Mouse (Mus musculus): Measurements from ENCODE around the gene Eef1akmt2. TPM values are rescaled to one million over a fixed set of nuclear protein-coding genes. Genes with fewer than 3 reads are reported as not detected.
A peak's percentile ranks its signal among the peaks of the same experiment; 100 is the strongest.

The Eef1akmt2 gene
- polyA plus RNA-seq, 1 experiment = 7.8 TPM

DNA sequence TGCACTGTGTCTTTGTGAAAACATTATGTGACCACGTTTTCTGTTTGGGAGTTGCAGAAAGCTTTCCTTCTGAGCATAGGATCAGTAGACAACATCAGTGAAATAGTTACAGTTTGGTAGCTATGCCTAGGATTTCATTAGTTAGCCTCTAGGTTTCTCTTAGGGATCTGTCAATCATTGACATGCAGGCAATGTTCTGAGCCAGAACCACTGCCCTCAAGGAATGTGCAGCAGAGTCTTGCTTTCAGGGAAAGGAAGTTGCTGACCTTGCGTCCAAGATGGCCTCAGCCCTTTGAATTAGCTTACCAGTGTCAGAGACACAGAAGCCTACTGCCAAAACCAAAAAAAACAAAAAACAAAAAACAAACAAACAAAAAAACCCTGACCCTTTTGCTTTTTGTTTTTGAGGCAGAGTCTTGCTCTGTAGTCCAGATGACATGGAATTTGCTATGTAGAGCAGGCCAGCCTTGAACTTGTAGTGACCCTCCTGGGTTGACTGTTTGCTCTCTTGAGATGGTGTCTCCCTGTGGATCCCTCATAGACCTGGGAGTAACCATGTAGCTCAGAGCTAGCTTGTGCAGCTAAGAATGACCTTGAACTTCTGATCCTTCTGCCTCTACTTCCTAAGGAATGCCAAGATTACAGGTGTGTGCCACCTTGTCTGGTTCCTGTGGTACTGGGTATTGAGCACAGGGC, 23.1 kb upstream of the Eef1akmt2 start:
- WGBS = 90% methylated on average over 2 of the region's 2 CpGs
- no peak for DNase-seq

DNA sequence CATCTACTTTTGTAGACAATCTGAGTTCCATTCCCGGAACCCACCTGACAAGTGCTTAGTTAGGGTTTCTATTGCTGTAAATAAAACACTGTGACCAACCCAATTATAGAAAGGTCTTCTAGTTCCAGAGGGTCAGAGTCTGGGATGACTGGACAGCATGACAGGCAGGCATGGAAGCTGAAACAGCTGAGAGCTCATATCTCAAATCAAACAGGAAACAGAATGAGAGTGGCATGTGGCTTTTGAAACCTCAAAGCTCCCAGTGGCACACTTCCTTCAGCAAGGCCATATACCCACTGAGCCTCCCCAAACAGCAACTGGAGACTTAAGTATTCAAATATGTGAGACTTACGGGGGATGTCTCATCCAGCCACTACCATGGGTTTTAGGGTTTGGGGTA, 20.6 kb upstream of the Eef1akmt2 start:
- 91% methylated on average over 2 of the region's 2 CpGs for WGBS
- H3K4me3 ChIP-seq (replicated peaks; ENCODE audit: extremely low read depth, low read depth, low read length) = no peak overlapping the region
- H3K4me1 ChIP-seq (ENCODE audit: control insufficient read depth, insufficient read depth, low read length) = no peaks in the 10 kb centered on the region
- TF ChIP-seq CTCF (IDR thresholded peaks at IDR 0.05; ENCODE audit: insufficient read depth, low read length) = no peak
- no peak for TF ChIP-seq POLR2A (IDR thresholded peaks at IDR 0.05; ENCODE audit: borderline replicate concordance, extremely low read depth, low read depth, low read length)
- no peak for DNase-seq

More for the DNA sequence above, 23.1 kb upstream of the Eef1akmt2 start:
- Histone ChIP-seq H3K4me1 (ENCODE audit: control insufficient read depth, insufficient read depth, low read length) (no peaks in the 10 kb centered on the region), H3K4me3 (replicated peaks; ENCODE audit: extremely low read depth, low read depth, low read length) (no peak overlapping the region)
- no peak for TF ChIP-seq CTCF (IDR thresholded peaks at IDR 0.05; ENCODE audit: insufficient read depth, low read length)

DNA sequence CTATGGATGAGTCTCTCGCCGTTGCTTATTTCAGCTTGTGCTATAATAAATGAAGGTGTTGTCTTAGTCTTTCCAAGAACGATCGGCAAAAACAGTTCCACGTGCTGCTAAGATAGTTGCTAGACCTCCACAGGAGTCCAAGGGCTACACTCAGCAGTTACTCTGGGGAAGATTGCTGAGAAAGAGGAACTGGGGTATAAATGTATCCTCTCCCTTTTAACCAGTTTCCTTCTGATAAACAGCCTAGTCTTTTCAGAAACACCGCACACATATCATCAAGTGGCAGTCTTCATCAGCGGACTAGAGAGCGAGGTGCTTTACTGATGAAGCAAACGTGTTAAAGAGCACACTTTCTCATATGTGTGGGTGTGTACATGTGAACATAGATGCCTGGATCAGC, 13.8 kb upstream of the Eef1akmt2 start:
- TF ChIP-seq POLR2A (IDR thresholded peaks at IDR 0.05; ENCODE audit: borderline replicate concordance, extremely low read depth, low read depth, low read length) = no peak
- TF ChIP-seq CTCF (IDR thresholded peaks at IDR 0.05; ENCODE audit: insufficient read depth, low read length) = no peak
- H3K4me3 ChIP-seq (replicated peaks; ENCODE audit: extremely low read depth, low read depth, low read length) = no peak overlapping the region
- H3K4me1 ChIP-seq (ENCODE audit: control insufficient read depth, insufficient read depth, low read length) = no peaks in the 10 kb centered on the region
- WGBS = 86% methylated on average over 9 of the region's 9 CpGs
- DNase-seq = no peak

DNA sequence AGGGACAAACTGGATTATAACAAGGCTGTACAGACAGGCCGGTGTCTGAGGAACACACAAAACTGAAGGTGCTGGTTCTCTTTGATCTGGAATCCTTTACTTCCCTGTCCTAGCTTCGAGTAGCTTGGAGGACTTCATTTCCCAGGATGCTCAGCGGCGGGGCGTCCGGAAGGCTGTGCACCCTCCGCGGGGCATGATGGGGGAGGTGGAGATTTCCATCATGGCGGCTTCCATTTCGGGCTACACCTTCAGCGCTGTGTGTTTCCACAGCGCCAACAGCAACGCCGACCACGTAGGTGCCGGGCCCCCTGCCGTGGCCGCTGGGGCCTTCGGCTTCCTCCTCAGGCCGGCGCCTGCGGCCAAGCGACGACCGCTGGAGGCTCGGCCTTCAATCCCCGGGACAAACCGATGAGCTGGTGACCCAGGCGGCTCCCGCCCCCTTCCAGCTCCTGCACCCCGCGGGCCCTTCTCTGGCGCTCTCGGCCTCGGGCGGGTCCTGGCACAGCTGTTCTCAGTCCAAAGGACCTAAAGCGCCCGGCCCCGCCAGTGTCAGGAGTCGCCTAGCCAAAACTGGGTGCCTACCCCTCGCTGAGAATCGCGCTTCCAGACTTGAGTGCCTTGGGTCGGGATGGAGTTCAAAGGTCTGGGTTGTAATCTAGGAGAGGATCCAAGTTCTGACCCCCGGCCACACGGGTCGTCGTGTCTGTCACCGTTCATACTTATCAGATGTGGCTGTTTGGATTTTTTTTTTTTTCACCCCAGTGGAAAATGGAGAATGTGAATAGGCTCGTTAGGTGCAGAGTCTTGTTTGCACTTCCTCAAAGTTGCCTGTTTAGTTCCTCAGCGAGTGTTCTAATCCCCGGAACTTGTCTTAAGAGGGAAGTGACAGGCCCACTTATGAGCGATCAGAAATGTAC, 6.8 kb upstream of the Eef1akmt2 start, which contains the start of gene Abraxas2:
Abraxas2 (plus strand) TSS at position 184 of the 917 bp plus-strand sequence.
- under 1% methylated on average over 53 of the region's 53 CpGs for WGBS
- H3K4me3 ChIP-seq (replicated peaks; ENCODE audit: extremely low read depth, low read depth, low read length) = peak within 1 kb of the TSS; percentile 75
- peak; percentile 90 for DNase-seq
- H3K4me1 ChIP-seq (ENCODE audit: control insufficient read depth, insufficient read depth, low read length) = peaks cover 4% of the 10 kb centered on the region; the same call in 1 of the 2 replicates
- TF ChIP-seq POLR2A (IDR thresholded peaks at IDR 0.05; ENCODE audit: borderline replicate concordance, extremely low read depth, low read depth, low read length) (peak; percentile 45; the same call in 1 of the 2 replicates), CTCF (IDR thresholded peaks at IDR 0.05; ENCODE audit: insufficient read depth, low read length) (no peak)

DNA sequence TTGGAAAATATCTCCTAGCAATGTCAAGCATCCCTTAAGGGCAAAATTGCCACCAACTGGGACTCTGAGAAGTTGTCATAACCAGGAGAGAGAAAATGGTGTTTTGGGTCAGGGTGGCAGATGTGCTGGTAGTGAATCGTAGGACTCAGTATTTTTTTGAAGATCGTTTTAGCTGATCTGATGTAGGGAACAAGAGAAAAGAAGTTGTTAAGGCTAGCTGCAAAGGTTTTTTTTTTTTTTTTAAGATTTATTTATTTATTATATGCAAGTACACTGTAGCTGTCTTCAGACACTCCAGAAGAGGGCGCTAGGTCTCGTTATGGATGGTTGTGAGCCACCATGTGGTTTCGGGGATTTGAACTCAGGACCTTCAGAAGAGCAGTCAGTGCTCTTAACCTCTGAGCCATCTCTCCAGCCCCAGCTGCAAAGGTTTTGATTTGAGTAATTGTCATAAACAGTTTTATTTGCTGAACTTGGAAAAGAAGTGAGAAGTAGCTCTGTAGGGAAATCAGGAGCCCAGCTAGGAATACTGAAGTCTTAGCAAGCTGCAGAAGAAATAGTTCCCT, 5.7 kb upstream of the Eef1akmt2 start:
- TF ChIP-seq CTCF (IDR thresholded peaks at IDR 0.05; ENCODE audit: insufficient read depth, low read length) (no peak), POLR2A (IDR thresholded peaks at IDR 0.05; ENCODE audit: borderline replicate concordance, extremely low read depth, low read depth, low read length) (no peak)
- DNase-seq = no peak
- WGBS = 66% methylated on average over 5 of the region's 5 CpGs
- Histone ChIP-seq H3K4me3 (replicated peaks; ENCODE audit: extremely low read depth, low read depth, low read length) (no peak overlapping the region), H3K4me1 (ENCODE audit: control insufficient read depth, insufficient read depth, low read length) (peaks cover 4% of the 10 kb centered on the region; the same call in 1 of the 2 replicates)

DNA sequence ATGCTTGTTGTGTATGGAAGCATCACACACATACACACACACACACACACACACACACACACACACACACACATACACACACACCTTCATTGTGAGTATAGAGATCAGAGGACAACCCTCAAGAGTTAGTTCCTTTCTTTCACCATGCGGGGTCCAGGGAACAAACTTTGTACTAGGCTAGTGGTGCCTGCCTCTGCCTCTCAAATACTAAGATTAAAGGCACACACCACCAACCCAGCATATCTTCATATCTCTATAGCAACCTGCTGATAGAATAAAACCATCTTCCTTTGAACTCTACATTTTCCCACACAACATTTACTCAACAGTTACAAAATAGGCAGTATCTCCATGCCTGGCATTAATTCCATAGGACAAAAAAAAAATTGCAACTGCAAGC, 3.6 kb upstream of the Eef1akmt2 start:
- H3K4me1 ChIP-seq (ENCODE audit: control insufficient read depth, insufficient read depth, low read length) = peaks cover 4% of the 10 kb centered on the region; the same call in 1 of the 2 replicates

DNA sequence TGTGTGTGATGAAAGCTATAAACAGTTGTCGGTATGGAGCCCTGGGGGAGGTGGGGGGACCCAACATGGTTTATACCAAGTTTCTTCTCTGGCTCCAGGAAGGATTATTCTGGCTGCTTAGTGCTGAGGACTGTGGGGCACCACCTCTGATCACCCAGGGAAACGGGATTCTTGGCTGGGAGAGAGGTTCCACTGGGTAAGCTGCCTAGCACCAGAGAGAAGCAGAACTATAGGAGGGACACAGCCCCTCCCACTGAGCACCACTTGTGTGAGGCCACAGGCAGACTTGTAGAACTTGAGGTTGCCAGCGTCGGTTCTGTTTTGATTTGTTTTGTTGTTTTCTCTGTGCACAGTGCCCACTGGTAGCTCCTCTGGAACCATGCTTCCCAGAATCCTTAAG, 1.5 kb upstream of the Eef1akmt2 start:
- DNase-seq = no peak
- H3K4me3 ChIP-seq (replicated peaks; ENCODE audit: extremely low read depth, low read depth, low read length) = no peak overlapping the region
- H3K4me1 ChIP-seq (ENCODE audit: control insufficient read depth, insufficient read depth, low read length) = peaks cover 4% of the 10 kb centered on the region; the same call in 1 of the 2 replicates
- WGBS = 63% methylated on average over 4 of the region's 4 CpGs
- TF ChIP-seq CTCF (IDR thresholded peaks at IDR 0.05; ENCODE audit: insufficient read depth, low read length) (no peak), POLR2A (IDR thresholded peaks at IDR 0.05; ENCODE audit: borderline replicate concordance, extremely low read depth, low read depth, low read length) (no peak)

More for the DNA sequence above, 3.6 kb upstream of the Eef1akmt2 start:
- H3K4me3 ChIP-seq (replicated peaks; ENCODE audit: extremely low read depth, low read depth, low read length) = no peak overlapping the region
- 88% methylated on average over 1 of the region's 1 CpGs for WGBS
- no peak for DNase-seq
- no peak for TF ChIP-seq CTCF (IDR thresholded peaks at IDR 0.05; ENCODE audit: insufficient read depth, low read length)
- no peak for TF ChIP-seq POLR2A (IDR thresholded peaks at IDR 0.05; ENCODE audit: borderline replicate concordance, extremely low read depth, low read depth, low read length)

DNA sequence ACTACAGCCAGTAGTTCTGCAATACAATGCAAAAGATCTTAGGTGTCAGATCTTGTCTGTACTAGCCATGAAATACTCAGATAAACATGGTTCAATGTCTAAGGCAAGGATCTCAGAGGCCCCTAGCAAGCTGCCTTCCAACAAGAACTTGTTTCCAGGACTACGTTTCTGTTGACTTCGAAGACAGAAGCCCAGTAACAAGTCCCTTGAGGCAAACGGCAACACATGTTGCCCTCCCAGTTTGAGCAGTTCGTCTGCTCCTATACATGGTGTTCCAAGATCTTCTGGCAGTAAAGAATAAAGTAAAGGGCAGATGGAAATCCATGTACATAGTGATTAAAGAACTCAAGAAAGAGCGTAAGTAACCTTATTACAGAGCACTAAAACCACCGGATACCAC, 888 bp upstream of the Eef1akmt2 start:
- H3K4me3 ChIP-seq (replicated peaks; ENCODE audit: extremely low read depth, low read depth, low read length) = no peak overlapping the region
- WGBS = 88% methylated on average over 6 of the region's 6 CpGs
- H3K4me1 ChIP-seq (ENCODE audit: control insufficient read depth, insufficient read depth, low read length) = no peaks in the 10 kb centered on the region
- TF ChIP-seq CTCF (IDR thresholded peaks at IDR 0.05; ENCODE audit: insufficient read depth, low read length) (no peak), POLR2A (IDR thresholded peaks at IDR 0.05; ENCODE audit: borderline replicate concordance, extremely low read depth, low read depth, low read length) (no peak)
- DNase-seq = no peak

DNA sequence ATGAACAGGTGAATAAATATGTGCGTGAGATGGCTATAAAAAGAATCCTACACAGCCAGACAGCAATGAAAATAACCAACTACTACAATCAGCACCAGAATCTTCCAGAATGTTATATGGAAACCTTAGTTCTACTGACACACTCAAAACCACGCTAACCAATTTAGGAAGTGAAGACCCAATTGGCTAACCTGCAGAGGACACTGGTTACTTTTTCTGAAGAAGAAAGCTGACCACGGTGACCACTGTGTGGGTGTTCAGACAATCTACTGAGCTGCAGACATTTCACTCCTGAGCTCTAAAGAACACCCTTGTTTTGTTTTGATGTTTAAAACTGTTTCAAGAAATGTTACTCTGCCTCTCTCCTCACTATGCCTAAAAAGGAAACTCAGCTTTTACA, 9.3 kb downstream of the Eef1akmt2 start:
- TF ChIP-seq CTCF (IDR thresholded peaks at IDR 0.05; ENCODE audit: insufficient read depth, low read length) (no peak), POLR2A (IDR thresholded peaks at IDR 0.05; ENCODE audit: borderline replicate concordance, extremely low read depth, low read depth, low read length) (no peak)
- H3K4me3 ChIP-seq (replicated peaks; ENCODE audit: extremely low read depth, low read depth, low read length) = no peak overlapping the region
- no peak for DNase-seq
- WGBS = 91% methylated on average over 3 of the region's 3 CpGs
- H3K4me1 ChIP-seq (ENCODE audit: control insufficient read depth, insufficient read depth, low read length) = no peaks in the 10 kb centered on the region; the same call in 1 of the 2 replicates
